Mouse (Mus musculus) forebrain, embryonic 11.5 days (tissue): ENCODE measurements around the gene Morn1. TPM values are rescaled to one million over a fixed set of nuclear protein-coding genes. Genes with fewer than 3 reads are reported as not detected.

Experiments
- ATAC-seq: fragments of 200-750 bp; cut with Nextera tagmentation; replicated peaks from 2 replicates; pipeline ENCODE4 v1.8.0; 2017; ENCODE audit warnings: moderate TSS enrichment; ENCODE audit not compliant: low FRiP score
- DNase-seq: peaks from one replicate; pipeline ENCODE4 v3.0.0-alpha.2; 2017; ENCODE audit warnings: low spot score
- H3K27ac ChIP-seq: fragments of 300-500 bp; sonication (generic); 2 replicates; pipeline ENCODE4 v1.5.1; 2014; ENCODE audit warnings: low read depth, low read length
- H3K27me3 ChIP-seq: fragments of 300-500 bp; sonication (generic); 2 replicates; pipeline ENCODE4 v1.6.1; 2014; ENCODE audit warnings: mild to moderate bottlenecking, low read length, mixed read lengths; ENCODE audit not compliant: control insufficient read depth, insufficient read depth
- H3K36me3 ChIP-seq: fragments of 300-500 bp; sonication (generic); 2 replicates; pipeline ENCODE4 v1.6.1; 2014; ENCODE audit warnings: mild to moderate bottlenecking, low read length, moderate library complexity, mixed read lengths; ENCODE audit not compliant: control insufficient read depth, insufficient read depth
- H3K4me1 ChIP-seq: fragments of 300-500 bp; sonication (generic); replicated peaks from 2 replicates; pipeline ENCODE4 v1.6.1; 2014; ENCODE audit warnings: low read length, mixed read lengths; ENCODE audit not compliant: control insufficient read depth, insufficient read depth
- H3K4me2 ChIP-seq: fragments of 300-500 bp; sonication (generic); 2 replicates; pipeline ENCODE4 v1.6.1; 2014; ENCODE audit warnings: low read depth, mild to moderate bottlenecking, low read length, moderate library complexity, mixed read lengths; ENCODE audit not compliant: severe bottlenecking
- H3K4me3 ChIP-seq: fragments of 300-500 bp; sonication (generic); 2 replicates; pipeline ENCODE4 v1.5.1; 2014; ENCODE audit warnings: low read depth, low read length
- H3K9ac ChIP-seq: fragments of 300-500 bp; sonication (generic); 2 replicates; pipeline ENCODE4 v1.6.1; 2014; ENCODE audit warnings: low read length
- H3K9me3 ChIP-seq: fragments of 300-500 bp; sonication (generic); 2 replicates; pipeline ENCODE4 v1.6.1; 2016; ENCODE audit warnings: low read length, mixed read lengths; ENCODE audit not compliant: control insufficient read depth
- WGBS: fragments of 180-500 bp; shearing (Covaris S2); extraction: QIAGEN DNeasy Blood & Tissue Kit; methylation state at CpG from one replicate; pipeline ENCODE4 v1.1.7; 2014; 5-methylcytosine and 5-hydroxymethylcytosine counted together
- polyA plus RNA-seq: library from polyadenylated mRNA; unstranded; fragments of >200 nt; fragmentation: Nextera tagmentation; extraction: Ambion mirVana; gene quantifications from 2 replicates; pipeline ENCODE4 v1.2.1, GENCODE M21; 2014

Gene Morn1
- polyA plus RNA-seq, 1 experiment from 2014 or later = 4.8 TPM

DNA sequence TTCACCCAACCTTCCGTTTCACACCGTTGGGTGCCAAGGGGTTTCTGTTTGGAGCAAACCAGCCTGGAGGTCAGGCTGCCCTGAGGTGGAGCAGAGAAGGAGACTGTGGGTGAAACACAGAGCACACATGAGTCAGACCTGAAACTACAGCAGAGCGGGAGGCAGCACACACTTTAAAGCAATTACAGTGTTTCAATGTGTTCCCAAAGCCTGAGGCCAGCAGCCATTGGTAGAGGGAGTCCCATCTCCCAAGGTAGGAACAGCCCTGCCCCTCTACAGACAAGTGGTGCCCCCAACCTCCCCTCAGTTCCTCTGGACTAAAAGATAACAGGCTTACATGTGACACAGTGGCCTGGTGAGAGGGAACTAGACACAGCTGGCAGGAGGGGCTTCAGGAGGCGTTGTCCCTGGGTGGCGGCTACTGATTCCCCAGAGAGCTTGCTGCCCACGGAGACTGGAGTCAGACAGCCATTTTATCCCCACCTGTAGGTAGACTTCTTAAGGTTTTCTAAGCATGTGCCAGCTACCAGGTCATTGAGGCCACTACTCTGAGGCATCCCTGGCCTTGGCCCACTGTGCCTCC, 31.1 kb downstream of the Morn1 start:
- WGBS = 79% methylated on average over 6 of the region's 6 CpGs
- ATAC-seq (no peak), DNase-seq (no peak)
- Histone ChIP-seq H3K9me3 (no peaks in the 10 kb centered on the region), H3K9ac (no peak overlapping the region), H3K36me3 (no peaks in the 10 kb centered on the region), H3K4me3 (no peak overlapping the region), H3K4me2 (no peak overlapping the region), H3K4me1 (peaks cover 5% of the 10 kb centered on the region; the same call in 1 of the 2 replicates), H3K27me3 (no peaks in the 10 kb centered on the region), H3K27ac (no peak overlapping the region)

DNA sequence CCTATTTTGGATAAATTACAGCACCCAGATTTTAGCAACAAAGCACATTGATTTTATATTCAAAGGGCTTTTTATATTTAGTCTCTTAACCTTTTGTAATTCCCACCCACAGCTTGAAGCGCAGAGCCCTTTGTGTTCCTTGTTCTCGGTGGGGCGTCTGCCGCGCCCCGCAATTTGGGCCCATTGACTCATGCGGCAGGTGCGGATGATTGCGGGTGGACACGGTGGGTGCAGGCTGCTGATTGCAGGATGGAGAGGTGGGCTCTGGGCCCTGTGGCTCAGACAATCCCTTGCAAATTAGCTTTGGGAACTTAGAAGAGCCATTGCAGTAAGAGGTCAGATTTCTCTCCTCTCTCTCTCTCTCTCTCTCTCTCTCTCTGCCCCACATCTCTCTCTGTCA, 31.9 kb downstream of the Morn1 start:
- WGBS = 77% methylated on average over 10 of the region's 10 CpGs
- Histone ChIP-seq H3K36me3 (no peaks in the 10 kb centered on the region), H3K27me3 (no peaks in the 10 kb centered on the region), H3K9me3 (no peaks in the 10 kb centered on the region), H3K4me3 (no peak overlapping the region), H3K4me2 (no peak overlapping the region), H3K9ac (no peak overlapping the region), H3K27ac (no peak overlapping the region), H3K4me1 (peaks cover 10% of the 10 kb centered on the region; the same call in 1 of the 2 replicates)
- DNase-seq = no peak
- ATAC-seq = no peak

DNA sequence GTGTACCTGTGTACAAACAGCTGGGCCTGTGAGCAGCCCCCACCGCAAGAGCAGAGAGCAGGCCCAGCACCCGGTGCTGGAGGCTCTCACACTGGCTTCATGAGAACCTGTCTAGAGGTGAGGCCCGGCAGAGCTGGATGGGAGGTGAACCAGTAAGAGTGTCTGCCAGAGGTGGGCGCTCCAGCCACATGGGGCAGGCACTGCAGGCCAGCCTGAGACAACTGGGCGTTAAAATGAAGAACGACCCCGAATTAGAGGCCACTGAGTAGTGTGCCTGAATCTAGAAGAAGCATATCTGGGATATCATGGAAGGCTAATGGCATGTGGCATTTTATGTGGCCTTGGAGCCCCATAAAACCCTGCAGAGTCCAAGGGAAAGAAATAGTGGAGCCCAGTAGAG, 33.7 kb downstream of the Morn1 start:
- H3K36me3 ChIP-seq = no peaks in the 10 kb centered on the region
- H3K4me3 ChIP-seq = no peak overlapping the region
- DNase-seq = no peak
- ATAC-seq = no peak
- no peak overlapping the region for H3K27ac ChIP-seq
- no peak overlapping the region for H3K4me2 ChIP-seq
- peaks cover 10% of the 10 kb centered on the region; the same call in 1 of the 2 replicates for H3K4me1 ChIP-seq
- no peaks in the 10 kb centered on the region for H3K27me3 ChIP-seq
- no peaks in the 10 kb centered on the region for H3K9me3 ChIP-seq
- no peak overlapping the region for H3K9ac ChIP-seq
- WGBS = 86% methylated on average over 7 of the region's 7 CpGs

DNA sequence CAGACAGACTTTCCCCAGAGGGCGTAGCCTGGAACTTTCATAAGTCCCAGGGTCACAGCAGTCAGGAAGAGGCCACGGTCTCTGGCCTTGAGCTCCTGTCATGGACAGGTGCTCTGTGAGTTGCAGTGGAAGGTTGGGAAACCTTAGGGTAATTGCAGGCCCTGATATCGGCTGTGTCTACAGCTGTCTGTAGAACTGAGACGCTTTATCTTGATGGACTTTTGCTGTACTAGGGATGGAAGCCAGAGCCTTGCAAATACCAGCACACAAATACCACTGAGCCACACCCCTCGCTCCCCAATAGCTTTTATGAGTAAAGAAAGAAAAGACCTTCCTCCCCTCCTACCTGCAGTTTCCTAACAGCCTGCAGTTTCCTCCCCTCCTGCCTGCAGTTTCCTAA, 34.2 kb downstream of the Morn1 start:
- Histone ChIP-seq H3K4me2 (no peak overlapping the region), H3K27ac (no peak overlapping the region), H3K36me3 (no peaks in the 10 kb centered on the region), H3K4me3 (no peak overlapping the region), H3K9me3 (no peaks in the 10 kb centered on the region), H3K27me3 (no peaks in the 10 kb centered on the region), H3K4me1 (peaks cover 10% of the 10 kb centered on the region; the same call in 1 of the 2 replicates), H3K9ac (no peak overlapping the region)
- ATAC-seq = no peak
- 84% methylated on average over 5 of the region's 5 CpGs for whole genome bisulfite sequencing
- no peak for DNase-seq

DNA sequence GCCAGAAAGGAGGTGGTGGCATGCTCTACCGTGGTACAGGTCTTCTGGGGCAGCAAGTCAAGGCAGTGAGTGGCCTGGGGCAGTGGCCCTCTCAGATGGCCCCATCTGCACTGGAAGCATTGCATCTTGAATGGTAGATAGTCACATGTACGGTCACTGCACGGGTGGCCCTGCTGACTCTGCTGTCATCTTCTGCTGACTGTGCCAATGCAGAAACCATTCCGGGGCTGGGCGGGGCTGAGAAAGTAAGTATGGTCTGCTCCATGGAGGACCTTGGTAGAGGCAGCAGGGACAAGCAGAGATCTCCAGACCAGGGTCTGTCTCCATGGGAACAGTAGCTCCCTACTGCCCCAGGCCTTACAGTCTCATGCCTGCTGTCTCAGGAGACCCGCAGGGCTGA, 34.8 kb downstream of the Morn1 start:
- Histone ChIP-seq H3K9me3 (no peaks in the 10 kb centered on the region), H3K27me3 (no peaks in the 10 kb centered on the region), H3K27ac (no peak overlapping the region), H3K4me2 (no peak overlapping the region), H3K4me3 (no peak overlapping the region), H3K4me1 (peaks cover 10% of the 10 kb centered on the region; the same call in 1 of the 2 replicates), H3K36me3 (no peaks in the 10 kb centered on the region), H3K9ac (no peak overlapping the region)
- 95% methylated on average over 6 of the region's 6 CpGs for WGBS
- ATAC-seq (no peak), DNase-seq (no peak)

DNA sequence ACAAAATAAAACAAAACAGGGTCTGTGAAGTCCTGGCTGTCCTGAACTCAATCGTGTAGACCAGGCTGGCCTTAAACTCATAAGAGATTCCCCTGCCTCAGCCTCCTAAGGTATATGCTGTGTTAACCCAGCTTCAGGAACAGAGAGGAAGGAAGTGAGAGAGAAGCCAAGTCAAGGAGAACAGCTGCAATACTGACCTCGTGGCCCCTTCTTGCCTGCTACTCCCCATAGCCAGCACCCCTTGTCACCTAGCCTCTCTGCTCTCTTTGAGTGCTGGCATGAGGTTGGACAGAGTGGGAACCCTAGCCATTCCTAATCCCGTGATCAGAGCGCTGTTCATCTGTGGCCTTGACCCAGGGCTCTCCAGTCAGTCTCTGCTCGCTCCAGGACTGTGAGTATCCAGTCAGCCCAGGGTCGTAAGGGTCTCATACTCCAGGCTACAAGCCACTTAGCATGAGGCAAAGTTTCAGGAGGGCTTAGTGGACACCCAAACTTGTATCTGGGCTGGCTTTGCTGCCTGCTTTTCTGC, 35.6 kb downstream of the Morn1 start:
- 79% methylated on average over 6 of the region's 6 CpGs for WGBS
- Histone ChIP-seq H3K27ac (peak overlapping the region; percentile 77), H3K4me3 (no peak overlapping the region), H3K4me1 (peaks cover 13% of the 10 kb centered on the region; the same call in 1 of the 2 replicates), H3K36me3 (no peaks in the 10 kb centered on the region), H3K27me3 (no peaks in the 10 kb centered on the region), H3K9ac (no peak overlapping the region), H3K4me2 (no peak overlapping the region), H3K9me3 (no peaks in the 10 kb centered on the region)
- DNase-seq (no peak), ATAC-seq (0 out of 2 replicates have a peak, but pooled peaks have one; percentile 15)

DNA sequence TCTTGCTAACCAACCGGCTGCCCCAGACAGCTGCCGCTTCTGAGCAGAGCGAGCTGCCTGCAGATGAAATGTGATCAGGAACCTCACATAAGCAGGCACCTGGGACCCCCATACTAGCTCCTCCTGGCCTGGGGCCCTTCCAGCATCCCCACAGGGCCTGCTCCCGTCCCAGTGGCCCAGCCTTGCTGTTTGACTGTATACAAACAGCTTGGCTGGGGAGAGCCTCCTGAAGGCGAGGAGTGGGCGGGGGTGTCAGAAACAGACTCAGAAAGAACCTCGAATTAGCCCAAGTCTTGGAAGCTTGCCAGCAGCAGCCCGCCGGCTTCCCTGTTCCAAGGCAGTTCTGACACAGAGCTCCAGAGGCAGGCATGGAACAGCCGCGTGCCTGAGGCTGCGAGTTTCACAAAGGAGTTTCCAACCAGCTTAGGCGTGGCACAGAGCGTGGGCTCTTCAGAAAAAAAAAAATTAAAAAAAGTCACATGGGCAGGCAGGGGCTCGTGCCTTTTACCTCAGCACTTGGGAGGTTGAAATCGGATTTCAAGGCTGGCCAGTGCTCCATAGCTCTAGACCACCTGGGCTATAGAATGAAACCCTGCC, 36.2 kb downstream of the Morn1 start:
- WGBS = 37% methylated on average over 16 of the region's 16 CpGs
- Histone ChIP-seq H3K27ac (peak overlapping the region; percentile 77), H3K9ac (no peak overlapping the region), H3K36me3 (no peaks in the 10 kb centered on the region), H3K9me3 (no peaks in the 10 kb centered on the region), H3K4me3 (no peak overlapping the region), H3K27me3 (no peaks in the 10 kb centered on the region), H3K4me2 (no peak overlapping the region), H3K4me1 (peaks cover 13% of the 10 kb centered on the region; the same call in 1 of the 2 replicates)
- peak; percentile 77 for ATAC-seq
- peak; percentile 89 for DNase-seq

DNA sequence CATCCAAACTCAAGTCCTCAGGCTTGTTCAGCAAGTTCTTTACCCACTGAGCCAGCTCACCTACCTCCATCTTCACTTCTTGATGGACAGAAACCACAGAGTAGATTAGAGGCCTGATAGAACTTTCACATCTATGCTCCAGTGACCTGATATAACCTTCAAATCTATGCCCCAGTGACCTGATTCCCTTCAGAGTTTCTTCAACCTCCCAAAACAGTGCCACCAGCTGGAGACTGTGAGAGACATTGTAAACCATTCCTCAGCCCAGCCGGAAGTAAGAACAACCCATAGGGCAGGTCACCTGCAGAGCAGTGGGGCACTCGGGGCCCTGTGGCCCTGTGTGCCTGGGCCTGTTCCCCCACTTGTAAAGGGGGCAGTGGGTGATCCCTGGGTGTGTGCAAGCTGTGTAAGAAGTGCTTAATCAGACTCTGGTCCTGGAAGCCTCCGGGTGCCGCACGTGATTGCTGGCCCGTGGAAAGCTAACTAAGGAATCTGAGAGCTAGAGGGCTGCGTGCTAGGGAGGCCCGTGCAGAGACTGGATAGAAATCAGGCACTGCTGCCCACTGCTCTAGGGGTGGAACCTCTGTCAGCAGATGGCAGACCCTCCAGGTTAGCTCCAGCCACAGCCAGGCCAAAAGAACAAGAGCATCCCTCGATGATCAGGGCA, 37.6 kb downstream of the Morn1 start:
- H3K27me3 ChIP-seq = no peaks in the 10 kb centered on the region
- H3K36me3 ChIP-seq = no peaks in the 10 kb centered on the region
- no peak overlapping the region for H3K4me2 ChIP-seq
- no peak overlapping the region for H3K4me3 ChIP-seq
- ATAC-seq (no peak), DNase-seq (no peak)
- H3K27ac ChIP-seq = no peak overlapping the region
- peaks cover 13% of the 10 kb centered on the region; the same call in 1 of the 2 replicates for H3K4me1 ChIP-seq
- H3K9ac ChIP-seq = no peak overlapping the region
- no peaks in the 10 kb centered on the region for H3K9me3 ChIP-seq
- 78% methylated on average over 9 of the region's 9 CpGs for WGBS
